Mouse (Mus musculus): ENCODE measurements at regions not wholly inside any gene's neighbourhood (a gene's known extent, or its start where the extent isn't known, plus 50 kb on each side); places are given as distances from the start of the nearest gene placed in this dataset.

DNA sequence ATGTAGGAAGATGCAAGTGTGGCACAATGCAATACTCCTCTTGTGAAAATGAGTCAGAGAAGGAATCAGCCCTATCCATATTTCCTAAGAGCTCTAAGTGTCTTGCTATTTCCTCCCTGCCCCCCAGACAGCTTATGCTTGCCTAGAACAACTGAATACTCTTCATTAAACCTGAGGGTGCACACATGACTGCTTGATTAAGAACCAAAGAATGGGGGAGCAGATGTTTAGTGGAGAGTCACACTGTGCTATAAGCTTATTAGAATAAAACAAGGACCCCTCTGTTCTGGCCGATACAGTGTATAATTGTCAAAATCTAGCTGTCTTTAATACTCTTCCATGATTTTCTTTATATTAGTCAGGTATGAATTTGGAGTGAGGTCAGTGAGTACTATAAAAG is 458.8 kb upstream of the Mon1b start:
- no peak for DNase-seq (ENCODE audit: low spot score)

DNA sequence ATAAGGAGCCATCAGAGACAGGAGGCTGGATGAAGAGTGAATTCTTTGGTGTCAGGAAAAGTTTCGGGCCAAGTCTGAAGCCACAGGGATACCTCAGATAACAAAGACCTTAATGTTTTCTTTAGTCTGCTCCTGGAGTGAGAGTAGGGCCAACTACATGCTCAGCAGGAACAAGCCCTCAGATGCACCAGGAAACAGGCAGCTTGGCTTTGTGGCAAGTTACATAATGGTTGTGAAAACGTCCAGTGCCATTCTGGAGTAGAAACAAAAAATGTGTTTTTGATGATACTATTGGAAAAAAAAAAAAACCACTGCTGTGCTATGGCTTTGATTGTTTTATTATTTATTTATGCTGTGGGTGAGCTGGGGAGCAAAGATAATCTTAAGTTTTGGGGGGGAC is 452.2 kb upstream of the Mon1b start:
- DNase-seq (ENCODE audit: low spot score), result no peak

DNA sequence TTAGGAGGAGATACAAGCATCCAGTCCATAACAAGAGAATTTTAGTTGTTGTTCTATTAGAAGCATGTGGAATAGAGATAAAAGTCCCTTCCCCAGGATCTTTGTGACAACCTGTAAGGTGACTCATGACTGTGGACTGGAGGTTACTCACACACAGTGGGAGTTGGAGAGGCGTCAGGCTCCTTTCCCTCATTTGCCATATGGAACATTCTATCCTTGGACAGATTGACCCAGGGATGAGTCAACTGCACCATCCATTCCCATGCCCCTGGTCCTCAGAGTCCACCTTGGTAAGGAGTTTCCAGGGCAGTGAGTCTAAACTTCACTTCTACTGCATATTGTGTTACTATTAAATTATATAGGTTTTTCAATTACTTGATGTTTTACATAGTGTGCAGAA is 444.9 kb upstream of the Mon1b start:
- DNase-seq (ENCODE audit: low spot score), result no peak

DNA sequence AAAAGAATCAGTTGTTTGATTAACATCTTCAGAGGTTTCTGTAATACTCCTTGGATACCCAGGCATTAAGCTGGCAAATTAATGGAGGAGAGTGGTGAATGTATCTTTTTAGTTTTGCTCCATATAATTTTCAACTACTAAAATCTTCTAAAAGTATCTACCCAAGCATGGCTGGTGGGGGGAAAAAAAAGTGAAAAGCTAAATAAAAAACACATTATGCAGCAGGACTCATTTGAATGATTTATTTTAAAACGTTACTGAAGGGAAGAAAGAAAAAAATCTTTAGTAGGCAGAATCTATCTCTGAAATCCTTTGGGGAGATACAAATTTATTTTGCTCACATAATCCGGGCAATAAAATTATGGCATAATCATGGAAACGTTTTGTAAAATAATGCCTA is 443.9 kb upstream of the Mon1b start:
- DNase-seq (ENCODE audit: low spot score), result no peak
